ENCODE assay signal across 9 mouse cellular contexts in the genomic region with DNA sequence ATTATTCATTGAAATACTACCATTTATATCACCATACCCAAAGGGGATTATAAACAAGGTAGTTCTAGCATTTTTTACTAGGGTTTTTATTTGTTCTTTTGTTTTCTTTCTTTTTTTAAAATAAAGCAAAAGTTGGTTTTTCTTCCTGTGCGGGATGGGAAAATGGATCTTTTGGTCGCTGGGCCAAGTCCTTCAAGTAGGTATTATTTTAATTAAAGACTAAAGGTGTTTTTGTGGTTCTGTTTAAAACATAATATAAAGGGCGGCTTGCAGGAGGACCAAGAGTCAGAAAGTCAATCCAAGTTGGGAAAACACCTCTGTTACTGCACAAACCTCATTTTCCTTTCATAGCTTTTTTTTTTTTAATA. TPM values are rescaled to one million over a fixed set of nuclear protein-coding genes. Genes with fewer than 3 reads are reported as not detected.
DNase-seq lines count a peak whose midpoint lies in the region; ATAC-seq and TF ChIP-seq lines count a peak whose summit lies in the region.
"Had no signal": no experiment of that assay in that cellular context is flagged by ENCODE, and none has a peak within 500 bp of the region (broad histone marks: within the 10 kb centered on the region; RNA-seq: fewer than 3 reads in every experiment).

No protein-coding gene starts in this region.

- H3K4me3 ChIP-seq in heart, postnatal 0 days (ENCODE audit: low read depth, low read length): peak overlapping the region; percentile 80
- H3K4me3 ChIP-seq in hindbrain, embryonic 13.5 days: peak overlapping the region; percentile 62
- peak overlapping the region; percentile 59 for H3K4me3 ChIP-seq in midbrain, embryonic 13.5 days (replicated peaks)

- H3K27ac ChIP-seq in heart, postnatal 0 days (ENCODE audit: low read depth): peak overlapping the region; percentile 98
- peak overlapping the region; percentile 92 for H3K27ac ChIP-seq in hindbrain, embryonic 13.5 days
- peak overlapping the region; percentile 97 for H3K27ac ChIP-seq in midbrain, embryonic 13.5 days

- TF ChIP-seq CTCF in heart, postnatal 0 days (IDR thresholded peaks at IDR 0.05; ENCODE audit: low read depth): no peak

- TF ChIP-seq EP300 in heart, postnatal 0 days (IDR thresholded peaks at IDR 0.05; ENCODE audit: low read depth): no peak

- ATAC-seq in heart, postnatal 0 days (ENCODE audit: insufficient read depth, low read depth): no peak
- ATAC-seq in hindbrain, embryonic 13.5 days (ENCODE audit: low FRiP score): no peak
- no peak for ATAC-seq in midbrain, embryonic 13.5 days
- no peak for ATAC-seq in frontal cortex, adult (ENCODE audit: low TSS enrichment)
- no peak for ATAC-seq in CD4-positive, CD25-positive, alpha-beta regulatory T cell, adult 4 months

- no peak for DNase-seq in heart, postnatal 0 days (ENCODE audit: low spot score)
- DNase-seq in heart, adult 11 months: no peak
- DNase-seq in NIH3T3 (ENCODE audit: low read depth): peak; percentile 51
- no peak for DNase-seq in urinary bladder, postnatal 10 days (ENCODE audit: low spot score)
- DNase-seq: retina, postnatal 1 day had no signal

- H3K9ac ChIP-seq in heart, postnatal 0 days (replicated peaks; ENCODE audit: low read depth, low read length): peak overlapping the region; percentile 94
- H3K9ac ChIP-seq in hindbrain, embryonic 13.5 days: peak overlapping the region; percentile 72
- H3K9ac ChIP-seq in midbrain, embryonic 13.5 days (replicated peaks): peak overlapping the region; percentile 82

- H3K36me3 ChIP-seq in heart, postnatal 0 days (replicated peaks; ENCODE audit: control insufficient read depth, insufficient read depth, low read length): 0 out of 2 replicates have a peak, but pooled peaks cover 14% of the 10 kb centered on the region
- no peaks in the 10 kb centered on the region for H3K36me3 ChIP-seq in hindbrain, embryonic 13.5 days
- no peaks in the 10 kb centered on the region for H3K36me3 ChIP-seq in midbrain, embryonic 13.5 days

- WGBS in heart, postnatal 0 days: 26% methylated on average over 3 of the region's 3 CpGs
- 14% methylated on average over 3 of the region's 3 CpGs for WGBS in hindbrain, embryonic 13.5 days
- WGBS in midbrain, embryonic 13.5 days: 9% methylated on average over 3 of the region's 3 CpGs

- peak overlapping the region; percentile 97 for H3K4me2 ChIP-seq in heart, postnatal 0 days (ENCODE audit: low read depth, low read length)
- H3K4me2 ChIP-seq in hindbrain, embryonic 13.5 days: peak overlapping the region; percentile 73
- H3K4me2 ChIP-seq in midbrain, embryonic 13.5 days (replicated peaks): peak overlapping the region; percentile 93

- no peaks in the 10 kb centered on the region for H3K27me3 ChIP-seq in heart, postnatal 0 days (ENCODE audit: control insufficient read depth, insufficient read depth, low read length)
- H3K27me3 ChIP-seq in hindbrain, embryonic 13.5 days: no peaks in the 10 kb centered on the region
- no peaks in the 10 kb centered on the region for H3K27me3 ChIP-seq in midbrain, embryonic 13.5 days

- H3K9me3 ChIP-seq in heart, postnatal 0 days (replicated peaks; ENCODE audit: control insufficient read depth, low read length): no peaks in the 10 kb centered on the region
- no peaks in the 10 kb centered on the region for H3K9me3 ChIP-seq in hindbrain, embryonic 13.5 days
- H3K9me3 ChIP-seq in midbrain, embryonic 13.5 days: no peaks in the 10 kb centered on the region

- H3K4me1 ChIP-seq in heart, postnatal 0 days (ENCODE audit: control insufficient read depth, insufficient read depth): peaks cover 11% of the 10 kb centered on the region
- H3K4me1 ChIP-seq in hindbrain, embryonic 13.5 days (replicated peaks): peaks cover 44% of the 10 kb centered on the region
- peaks cover 55% of the 10 kb centered on the region for H3K4me1 ChIP-seq in midbrain, embryonic 13.5 days (replicated peaks)

RNA-seq across cellular contexts. Expression of a gene that starts 6.1 kb away (rescaled TPM):
- total RNA-seq in heart, postnatal 0 days (2014; rRNA removed; ENCODE audit: low replicate concordance): 42.9 and 65.1 TPM in 2 replicates
- 23.7 and 27.0 TPM in 2 replicates for polyA plus RNA-seq in heart, postnatal 0 days (2015; fragmentation: Nextera tagmentation; extraction: Ambion mirVana)
- 27.1 and 27.2 TPM in 2 replicates for polyA plus RNA-seq in hindbrain, embryonic 13.5 days (2015; fragmentation: Nextera tagmentation; extraction: Ambion mirVana)
- 33.8 and 35.1 TPM in 2 replicates for polyA plus RNA-seq in midbrain, embryonic 13.5 days (2015; fragmentation: Nextera tagmentation; extraction: Ambion mirVana)
- polyA plus RNA-seq in CD4-positive, CD25-positive, alpha-beta regulatory T cell, adult 4 months (2017; shearing (Covaris generic)): 100 to 1,000 TPM in 1 of 2 experiments, 10 to 100 TPM in 1; 69.7 to 113 TPM

RNA-seq across cellular contexts. Expression of a gene that starts 27.9 kb away (rescaled TPM):
- 4.0 and 13.4 TPM in 2 replicates for total RNA-seq in heart, postnatal 0 days (2014; rRNA removed; ENCODE audit: low replicate concordance)
- polyA plus RNA-seq in heart, postnatal 0 days (2015; fragmentation: Nextera tagmentation; extraction: Ambion mirVana): 7.6 and 9.4 TPM in 2 replicates
- 39.0 and 45.1 TPM in 2 replicates for polyA plus RNA-seq in hindbrain, embryonic 13.5 days (2015; fragmentation: Nextera tagmentation; extraction: Ambion mirVana)
- polyA plus RNA-seq in midbrain, embryonic 13.5 days (2015; fragmentation: Nextera tagmentation; extraction: Ambion mirVana): 45.0 and 47.9 TPM in 2 replicates
- polyA plus RNA-seq in CD4-positive, CD25-positive, alpha-beta regulatory T cell, adult 4 months (2017; shearing (Covaris generic)): 10 to 100 TPM in 1 of 2 experiments, 1 to 10 TPM in 1; 7.7 to 12.1 TPM

RNA-seq across cellular contexts. Expression of a gene that starts 55.2 kb away (rescaled TPM):
- 24.8 and 28.5 TPM in 2 replicates for total RNA-seq in heart, postnatal 0 days (2014; rRNA removed; ENCODE audit: low replicate concordance)
- 6.9 and 9.2 TPM in 2 replicates for polyA plus RNA-seq in heart, postnatal 0 days (2015; fragmentation: Nextera tagmentation; extraction: Ambion mirVana)
- 3.2 and 3.8 TPM in 2 replicates for polyA plus RNA-seq in hindbrain, embryonic 13.5 days (2015; fragmentation: Nextera tagmentation; extraction: Ambion mirVana)
- 3.0 and 3.7 TPM in 2 replicates for polyA plus RNA-seq in midbrain, embryonic 13.5 days (2015; fragmentation: Nextera tagmentation; extraction: Ambion mirVana)
- under 1 TPM; 0.16 to 0.32 TPM for polyA plus RNA-seq in CD4-positive, CD25-positive, alpha-beta regulatory T cell, adult 4 months (2017; shearing (Covaris generic))
